Mouse (Mus musculus) left cerebral cortex, adult 18-20 months (tissue): ENCODE measurements at regions not wholly inside any gene's neighbourhood (a gene's known extent, or its start where the extent isn't known, plus 50 kb on each side); places are given as distances from the start of the nearest gene placed in this dataset.
A peak's percentile ranks its signal among the peaks of the same experiment; 100 is the strongest.

Experiments used
- DNase-seq, 2 experiments: peaks; one replicate each; pipeline ENCODE4 v3.0.0; 2021 to 2022; ENCODE audit warnings: low spot score in 2 of 2, mixed read lengths in 1 of 2

DNA sequence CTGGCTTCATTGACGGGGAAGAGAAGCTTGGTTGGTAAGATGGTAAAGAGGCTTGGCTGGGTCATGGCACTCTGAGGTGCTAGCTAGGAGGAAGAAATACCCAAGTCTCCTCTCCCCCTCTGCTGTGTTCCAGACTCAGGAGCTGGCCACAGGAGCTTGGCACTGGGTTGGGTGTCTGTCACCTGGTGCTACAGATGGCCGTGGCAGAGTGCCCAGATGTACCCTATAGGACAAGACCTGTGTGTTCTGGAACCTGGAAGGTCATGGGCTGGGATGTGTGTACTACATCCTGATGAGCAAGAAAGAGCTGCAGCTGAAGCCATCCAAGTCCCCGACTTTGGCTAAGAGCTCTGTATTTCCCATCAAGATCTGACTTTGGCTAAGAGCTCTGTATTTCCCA is 72.4 kb downstream of the Nupl2 start:
- DNase-seq = no peak

GRCm38 (mm10) chr5:24239006-24239405 is 74.2 kb downstream of the Nupl2 start:
- DNase-seq = no peak

DNA sequence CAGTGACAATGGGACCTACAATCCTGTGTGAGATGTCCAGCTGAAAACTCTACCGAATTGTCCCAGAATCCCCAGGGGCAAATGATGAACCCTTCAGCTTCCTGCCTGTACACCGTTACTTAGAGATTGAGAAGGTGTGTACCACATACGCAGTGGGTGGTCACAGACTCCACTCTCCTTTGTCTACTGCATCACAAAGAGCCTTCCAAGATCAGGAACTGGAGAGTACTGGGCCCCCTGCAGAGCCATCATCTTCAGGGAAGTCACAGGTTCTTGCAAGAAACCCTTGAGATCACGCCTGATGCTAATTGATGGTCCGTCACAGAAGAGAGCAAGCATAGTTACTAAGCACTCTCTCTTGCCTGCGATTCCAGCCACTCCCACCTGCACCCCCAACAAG is 79.4 kb downstream of the Nupl2 start:
- no peak for DNase-seq

DNA sequence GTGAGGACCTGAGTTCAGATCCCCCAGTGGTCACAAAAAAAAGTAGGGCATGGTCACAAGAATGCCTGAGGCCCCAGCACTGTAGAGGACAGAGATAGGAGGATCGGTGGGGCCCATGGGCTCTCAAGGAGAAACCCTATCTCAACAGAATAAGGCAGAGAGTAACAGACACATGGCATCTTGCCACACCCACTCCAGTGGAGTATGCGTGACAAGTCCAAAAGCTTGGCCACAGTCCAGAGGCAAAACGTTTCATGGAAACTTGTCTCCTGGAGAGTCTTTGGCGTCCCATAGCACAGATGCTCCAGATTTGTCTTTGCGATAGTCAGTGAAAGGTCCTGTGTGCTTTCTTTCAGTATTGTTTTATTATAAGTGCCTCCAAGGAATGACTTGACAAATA is 90.7 kb downstream of the Nupl2 start:
- DNase-seq = no peak

- peak; percentile 72 to 76 for DNase-seq
These were observed 90.3 kb downstream of the Kcnh2 start for GRCm38 (mm10) chr5:24261098-24261497.

GRCm38 (mm10) chr5:24262146-24262545 is 89.3 kb downstream of the Kcnh2 start:
- no peak for DNase-seq

GRCm38 (mm10) chr5:24264151-24264550 is 87.3 kb downstream of the Kcnh2 start:
- DNase-seq = no peak

DNA sequence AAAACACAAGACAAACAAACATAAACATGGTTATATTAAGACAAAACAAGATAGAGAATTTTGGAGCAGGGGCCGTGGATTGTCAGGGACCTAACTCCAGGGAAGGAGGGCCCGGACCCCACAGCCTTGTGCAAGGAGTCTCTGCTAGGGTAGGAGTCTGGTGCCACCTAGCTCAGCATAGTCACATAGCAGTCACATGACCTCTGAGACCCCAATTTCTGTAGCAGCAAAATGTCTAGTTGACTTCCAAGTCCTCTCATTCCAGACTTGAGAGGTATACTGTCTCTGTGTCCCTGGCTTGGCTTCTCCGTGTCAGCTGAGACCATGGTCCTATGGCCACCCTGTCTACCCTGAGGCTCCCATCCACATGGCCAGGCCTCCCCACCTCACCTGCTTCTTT is 86.0 kb downstream of the Kcnh2 start:
- DNase-seq = no peak

- peak; percentile 79 to 82 for DNase-seq
These were observed 84.8 kb downstream of the Kcnh2 start for GRCm38 (mm10) chr5:24266344-24267295.
